9 mouse cellular contexts compared by ENCODE assay signal in genomic region chr8:91629594-91629993, GRCm38 (mm10).
DNase-seq lines count a peak whose midpoint lies in the region; ATAC-seq lines count a peak whose summit lies in the region.
"Had no signal": no experiment of that assay in that cellular context is flagged by ENCODE, and none has a peak within 500 bp of the region (broad histone marks: within the 10 kb centered on the region; RNA-seq: fewer than 3 reads in every experiment).

No protein-coding gene starts in this region.

- peak; percentile 47 for DNase-seq in retina, postnatal 1 day
- no peak for DNase-seq in retina, embryonic 14.5 days (ENCODE audit: low spot score)
- peak; percentile 57 to 75 for DNase-seq in heart, adult 9 months (ENCODE audit: low spot score in 2 of 2)
- peak; percentile 26 to 41 for DNase-seq in kidney, adult 8-10 months
- no peak for DNase-seq in thymus, postnatal 4 days
- no peak for DNase-seq in spleen, postnatal 36 days (ENCODE audit: low spot score in 2 of 2)

- no peak overlapping the region for H3K4me3 ChIP-seq in neural tube, embryonic 13.5 days
- H3K4me3 ChIP-seq: liver, embryonic 15.5 days had no signal

- no peaks in the 10 kb centered on the region for H3K36me3 ChIP-seq in neural tube, embryonic 13.5 days
- H3K36me3 ChIP-seq: liver, embryonic 15.5 days had no signal

- ATAC-seq in neural tube, embryonic 13.5 days (ENCODE audit: low read depth): peak; percentile 30; the same call in 1 of the 2 replicates
- ATAC-seq in inflammation-experienced regulatory T-cells, adult 6 months: no peak

- H3K4me1 ChIP-seq in neural tube, embryonic 13.5 days (replicated peaks): peaks cover 62% of the 10 kb centered on the region

- no peak overlapping the region for H3K9ac ChIP-seq in neural tube, embryonic 13.5 days
- H3K9ac ChIP-seq: liver, embryonic 15.5 days had no signal

- 18% methylated on average over 14 of the region's 14 CpGs for WGBS in neural tube, embryonic 13.5 days

- H3K9me3 ChIP-seq in neural tube, embryonic 13.5 days: no peaks in the 10 kb centered on the region
- H3K9me3 ChIP-seq: liver, embryonic 15.5 days had no signal

- H3K27me3 ChIP-seq in neural tube, embryonic 13.5 days: peaks cover 83% of the 10 kb centered on the region
- H3K27me3 ChIP-seq: liver, embryonic 15.5 days had no signal

- peak overlapping the region; percentile 9 for H3K4me2 ChIP-seq in neural tube, embryonic 13.5 days
- H3K4me2 ChIP-seq: liver, embryonic 15.5 days had no signal

- H3K27ac ChIP-seq in neural tube, embryonic 13.5 days (replicated peaks): no peak overlapping the region
- H3K27ac ChIP-seq: liver, embryonic 15.5 days had no signal

Comparison
In these comparisons a context has a peak if more than half of its experiments do, and no peak if none do; other contexts are left out.
1. DNase-seq: peak in retina, postnatal 1 day (single experiment), heart, adult 9 months (2 of 2) and kidney, adult 8-10 months (2 of 2); none in retina, embryonic 14.5 days (single experiment), thymus, postnatal 4 days (single experiment) and spleen, postnatal 36 days (0 of 2).